Mouse (Mus musculus): ENCODE measurements around the gene Rarg. TPM values are rescaled to one million over a fixed set of nuclear protein-coding genes. Genes with fewer than 3 reads are reported as not detected.

Gene Rarg
- polyA plus RNA-seq, 1 experiment, result 2.9 TPM

GRCm38 (mm10) chr15:102246866-102247251 lies 10.5 kb downstream of the Rarg start:
- TF ChIP-seq GATA1 (IDR thresholded peaks at IDR 0.05; ENCODE audit: low read length), result no peak

DNA sequence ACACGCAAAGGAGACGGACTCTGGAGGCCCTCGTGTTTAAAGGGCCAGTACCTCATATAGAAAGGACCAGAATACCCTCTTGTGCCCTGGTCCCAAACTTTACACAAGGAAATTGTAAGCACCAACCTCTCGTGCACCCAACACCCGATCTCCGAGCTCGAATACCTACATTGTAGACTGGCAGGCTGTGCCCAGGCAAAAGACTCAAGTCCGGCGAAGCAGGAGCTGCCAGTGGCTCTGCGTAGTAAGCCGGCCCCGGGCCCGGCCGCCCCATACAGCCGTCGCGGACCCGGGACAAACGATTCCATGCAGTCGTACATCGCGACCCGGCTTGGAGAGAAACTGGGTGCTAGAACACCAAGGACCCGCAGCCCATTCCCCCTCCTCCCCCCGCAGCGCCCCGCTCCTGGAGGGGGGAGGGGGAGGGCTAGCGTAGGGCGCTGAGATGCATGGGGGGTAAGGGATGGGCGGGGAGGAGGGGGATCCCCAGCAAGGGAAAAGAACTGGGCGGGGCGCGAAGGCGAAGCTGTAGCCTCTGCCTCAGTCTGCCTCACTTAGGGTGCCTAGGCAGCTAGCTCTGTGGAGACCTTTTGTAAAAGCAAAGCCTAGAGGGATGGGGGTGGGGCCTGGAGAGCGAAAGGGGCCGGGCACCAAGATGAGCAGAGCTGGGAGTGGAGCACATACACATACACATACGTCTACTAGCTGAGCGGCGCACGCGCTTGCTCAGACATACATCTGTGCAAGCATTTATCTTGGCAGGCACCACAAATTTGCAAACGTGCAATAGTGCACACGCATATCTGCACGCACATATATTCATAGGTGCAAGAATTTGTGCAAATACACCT lies 11.2 kb downstream of the Rarg start:
- no peak for TF ChIP-seq GATA1 (IDR thresholded peaks at IDR 0.05; ENCODE audit: low read length)

- no peak for TF ChIP-seq GATA1 (IDR thresholded peaks at IDR 0.05; ENCODE audit: low read length)
Measured at GRCm38 (mm10) chr15:102245461-102245881, 11.8 kb downstream of the Rarg start.

DNA sequence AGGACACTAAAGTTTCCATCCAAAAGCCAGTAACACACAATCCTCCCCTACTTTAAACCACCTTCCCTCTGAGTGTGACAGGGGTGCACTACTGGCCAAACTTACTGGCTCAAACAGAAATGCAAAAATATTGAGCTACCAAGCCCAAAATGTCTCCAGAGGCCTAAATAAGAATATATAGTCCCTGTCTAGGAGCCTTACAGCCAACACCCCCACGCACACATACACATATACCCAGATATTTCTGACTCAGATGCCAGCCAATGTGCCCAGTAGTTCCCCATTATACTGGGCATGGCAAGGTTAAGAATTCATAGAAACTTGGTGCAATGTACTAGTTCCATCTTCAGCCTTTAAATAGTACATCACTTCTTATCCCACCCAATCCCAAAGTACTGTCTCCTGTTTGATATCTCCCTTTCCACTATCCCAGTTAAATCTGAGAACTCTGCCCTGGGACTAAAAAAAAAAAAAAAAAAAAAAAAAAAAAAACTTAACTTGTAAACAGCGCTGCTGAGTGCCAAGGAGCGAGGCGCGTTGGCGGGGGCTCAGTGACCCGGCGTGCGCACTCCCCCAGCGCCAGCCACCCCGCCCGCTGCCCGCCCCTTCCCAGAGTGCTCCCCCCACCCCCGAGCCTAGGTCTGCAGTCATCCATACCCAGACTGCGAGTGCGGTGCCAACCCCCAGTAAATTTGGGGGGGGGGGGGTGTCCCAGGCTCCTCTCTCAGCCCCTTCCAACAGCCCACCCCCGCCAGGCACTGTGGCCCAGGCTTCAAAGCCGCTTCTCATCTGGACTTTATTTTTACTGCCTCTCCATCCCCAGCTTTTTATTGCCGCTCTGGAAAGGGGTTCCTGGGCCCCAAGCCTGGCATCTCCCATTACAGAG lies 12.8 kb downstream of the Rarg start:
- TF ChIP-seq GATA1 (IDR thresholded peaks at IDR 0.05; ENCODE audit: low read length), result no peak

DNA sequence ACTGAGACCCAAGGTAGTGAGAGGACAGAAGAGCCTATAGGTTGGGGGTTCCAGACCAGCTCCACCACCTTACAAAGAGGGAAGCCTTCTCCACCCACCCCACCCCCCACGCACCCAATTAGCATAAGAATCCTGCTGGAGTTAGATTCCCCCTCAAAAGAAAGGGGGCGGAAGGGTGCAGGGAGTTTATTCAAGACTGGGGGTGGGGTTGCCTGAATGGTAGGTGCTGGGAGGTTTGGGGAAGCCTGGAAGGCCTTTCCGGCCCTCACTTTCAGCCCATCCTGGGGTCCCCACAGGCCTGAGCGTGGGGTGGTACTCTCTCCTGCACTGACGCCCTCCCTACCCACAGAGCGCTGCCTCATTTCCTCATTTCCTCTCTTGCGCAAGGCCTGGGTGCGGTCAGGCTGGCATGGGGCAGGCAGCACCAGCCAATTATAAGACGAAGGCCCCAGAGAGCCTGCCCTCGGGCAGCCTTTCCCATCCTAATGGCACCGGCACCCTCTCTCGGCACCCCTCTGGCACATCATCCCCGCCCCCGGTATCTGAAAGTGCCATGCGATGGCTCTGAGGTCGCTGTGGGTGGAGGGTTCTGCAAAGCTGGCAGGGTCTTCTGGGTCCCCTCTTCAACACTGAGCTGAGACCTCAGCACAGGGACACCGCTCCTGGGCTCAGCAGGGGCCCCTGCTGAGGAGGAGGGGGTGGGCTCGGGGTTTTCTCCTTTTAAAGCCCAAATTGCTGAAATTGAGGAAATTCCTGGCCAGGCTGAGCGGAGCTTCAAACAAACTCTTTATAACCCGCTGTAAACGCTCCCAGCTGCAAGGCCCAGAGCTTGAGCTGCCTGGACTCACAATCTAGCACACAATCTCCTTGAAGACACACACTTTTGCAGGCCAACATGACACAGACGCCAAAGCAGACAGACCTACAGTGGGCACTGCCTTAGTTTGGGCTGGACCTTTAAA lies 13.8 kb downstream of the Rarg start:
- TF ChIP-seq GATA1 (IDR thresholded peaks at IDR 0.05; ENCODE audit: low read length), result no peak

DNA sequence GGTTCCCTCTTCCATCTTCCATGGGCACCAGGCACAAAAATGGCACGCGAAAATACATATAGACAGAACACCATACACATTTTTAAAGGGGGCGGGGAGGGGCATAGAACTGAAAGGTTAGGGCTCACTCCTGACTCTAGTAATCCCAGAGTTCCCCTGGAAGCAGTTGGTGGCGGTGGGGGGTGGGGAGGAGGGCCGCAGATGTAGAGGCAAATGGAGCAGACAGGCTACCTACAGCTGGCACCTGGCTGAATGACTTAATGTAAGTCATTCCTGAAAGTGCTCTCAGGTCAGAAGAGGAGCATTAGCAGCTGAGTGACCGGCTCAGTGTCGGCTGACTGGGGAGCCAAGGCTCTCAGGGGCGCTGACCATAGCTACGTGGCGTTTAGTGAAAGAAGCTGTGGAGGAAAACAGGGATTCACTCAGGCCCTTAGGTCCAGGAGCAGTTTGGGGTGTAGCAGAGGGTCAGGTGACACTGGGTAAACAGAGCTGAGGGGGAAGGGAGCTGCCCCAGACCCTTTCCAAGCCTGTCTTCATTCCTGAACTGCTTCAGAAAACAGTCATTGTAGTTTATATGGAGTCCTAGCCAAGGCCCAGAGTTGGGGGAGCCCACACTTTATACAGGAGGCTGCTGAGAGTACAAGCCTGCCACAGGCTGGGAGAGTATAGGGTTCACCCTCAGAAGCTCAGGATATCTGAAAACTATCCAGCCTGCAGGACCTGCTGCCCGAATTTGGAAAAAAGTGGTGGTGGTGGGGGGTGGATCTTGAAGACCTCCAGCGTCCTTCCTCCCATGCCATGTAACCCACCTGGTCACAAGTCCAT lies 14.7 kb downstream of the Rarg start:
- no peak for TF ChIP-seq GATA1 (IDR thresholded peaks at IDR 0.05; ENCODE audit: low read length)

DNA sequence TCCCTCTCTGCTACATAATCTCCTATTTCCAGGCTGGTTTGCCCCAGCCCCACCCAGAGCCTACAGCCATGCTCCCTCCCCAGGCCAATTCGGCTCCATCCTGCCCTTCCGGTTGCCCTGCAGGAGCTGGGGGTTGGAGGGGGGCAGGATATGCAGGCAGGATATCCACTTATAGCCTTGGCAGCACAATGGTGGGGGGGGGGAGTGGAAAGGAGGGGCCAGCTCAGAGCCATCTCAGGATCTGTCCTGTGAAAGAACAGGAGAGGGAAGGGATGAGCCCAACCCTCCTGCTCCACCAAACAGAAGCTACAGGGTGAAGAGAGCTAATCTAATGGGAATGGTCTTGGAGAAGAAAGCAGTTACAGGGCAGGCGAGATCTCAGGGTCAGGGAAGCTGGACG lies 16.7 kb downstream of the Rarg start:
- TF ChIP-seq GATA1 (IDR thresholded peaks at IDR 0.05; ENCODE audit: low read length), result no peak

DNA sequence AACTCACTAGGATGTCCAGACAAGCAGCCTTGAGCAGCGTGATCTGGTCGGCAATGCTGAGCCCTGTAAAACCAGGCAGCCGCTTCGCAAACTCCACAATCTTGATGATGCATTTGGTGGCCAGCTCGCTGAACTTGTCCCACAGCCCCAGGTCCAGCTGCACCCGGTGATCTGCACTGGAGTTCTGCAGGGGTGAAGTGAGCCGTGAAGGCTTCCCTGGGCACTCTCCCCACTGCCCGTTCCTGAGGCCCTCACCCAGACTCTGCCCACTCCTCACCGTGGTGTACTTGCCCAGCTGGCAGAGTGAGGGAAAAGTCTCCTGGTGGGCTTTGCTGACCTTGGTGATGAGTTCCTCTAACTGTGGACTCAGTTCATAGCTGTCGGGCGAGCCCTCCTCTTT lies 17.5 kb downstream of the Rarg start:
- TF ChIP-seq GATA1 (IDR thresholded peaks at IDR 0.05; ENCODE audit: low read length), result no peak

DNA sequence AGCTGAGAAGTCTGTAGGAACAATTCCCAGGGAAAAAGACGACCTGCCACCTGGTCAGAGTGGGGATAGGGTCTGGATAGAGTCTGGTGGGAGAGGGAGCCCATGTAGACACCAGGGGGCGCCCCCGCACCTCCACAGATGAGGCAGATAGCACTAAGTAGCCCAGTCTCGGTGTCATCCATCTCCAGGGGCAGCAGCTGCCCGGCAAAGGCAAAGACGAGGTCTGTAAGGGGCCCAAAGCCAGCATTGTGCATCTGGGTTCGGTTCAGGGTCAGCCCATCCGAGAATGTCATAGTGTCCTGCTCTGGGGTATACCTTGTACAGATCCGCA lies 18.1 kb downstream of the Rarg start:
- no peak for TF ChIP-seq GATA1 (IDR thresholded peaks at IDR 0.05; ENCODE audit: low read length)

DNA sequence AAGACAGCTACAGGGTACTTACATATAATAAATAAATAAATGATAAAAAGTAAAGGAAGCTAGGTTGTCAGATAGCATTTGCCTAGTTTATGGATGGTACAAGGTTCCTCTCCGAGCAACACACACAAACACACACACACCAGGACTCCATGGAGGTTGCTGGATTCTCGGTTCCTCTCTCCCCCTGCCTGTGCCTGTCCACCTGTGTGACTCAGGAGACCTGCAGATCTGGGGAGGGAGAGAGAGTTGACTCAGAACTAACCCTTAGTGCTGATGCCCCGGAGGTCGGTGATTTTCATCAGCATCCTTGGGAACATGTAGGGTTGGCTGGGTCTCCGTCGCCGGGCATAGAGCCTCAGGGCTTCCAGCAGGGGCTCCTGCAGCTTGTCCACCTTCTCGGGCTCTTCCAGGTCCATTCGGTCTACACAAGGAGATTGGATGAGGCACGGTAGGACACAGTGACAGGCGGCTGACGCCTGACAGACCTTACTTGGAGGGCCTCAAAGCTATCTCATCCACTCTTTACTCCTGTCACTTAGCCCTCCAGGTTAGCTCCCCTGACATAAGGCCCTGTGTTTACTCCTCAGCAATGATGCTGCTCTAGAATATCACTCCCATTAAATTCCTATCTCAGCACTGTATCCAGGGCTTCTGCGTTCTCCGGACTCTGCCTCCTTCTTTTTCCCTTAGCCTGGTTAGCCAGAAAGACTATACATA lies 18.6 kb downstream of the Rarg start:
- no peak for TF ChIP-seq GATA1 (IDR thresholded peaks at IDR 0.05; ENCODE audit: low read length)

- TF ChIP-seq GATA1 (IDR thresholded peaks at IDR 0.05; ENCODE audit: low read length), result no peak
Measured at GRCm38 (mm10) chr15:102235371-102236027, 21.8 kb downstream of the Rarg start.

GRCm38 (mm10) chr15:102233896-102234295 lies 23.4 kb downstream of the Rarg start:
- no peak for TF ChIP-seq GATA1 (IDR thresholded peaks at IDR 0.05; ENCODE audit: low read length)

- no peak for TF ChIP-seq GATA1 (IDR thresholded peaks at IDR 0.05; ENCODE audit: low read length)
Measured at GRCm38 (mm10) chr15:102232764-102233163, 24.6 kb downstream of the Rarg start.

All from G1E-ER4 (cell line).